Mouse (Mus musculus) G1E-ER4 (cell line): ENCODE data around the gene Slc6a11. TPM values are rescaled to one million over a fixed set of nuclear protein-coding genes. Genes with fewer than 3 reads are reported as not detected.

Source experiments
- GATA1 ChIP-seq: IDR thresholded peaks from one replicate; pipeline ENCODE4 v1.8.0; 2012; ENCODE audit warnings: low read length, inconsistent platforms
- polyA plus RNA-seq: library from polyadenylated mRNA; stranded (reverse); fragments of >175 nt; gene quantifications from 2 replicates; pipeline ENCODE4 v1.2.3, GENCODE M21; 2012

Gene Slc6a11
- polyA plus RNA-seq, 1 experiment = not detected

DNA sequence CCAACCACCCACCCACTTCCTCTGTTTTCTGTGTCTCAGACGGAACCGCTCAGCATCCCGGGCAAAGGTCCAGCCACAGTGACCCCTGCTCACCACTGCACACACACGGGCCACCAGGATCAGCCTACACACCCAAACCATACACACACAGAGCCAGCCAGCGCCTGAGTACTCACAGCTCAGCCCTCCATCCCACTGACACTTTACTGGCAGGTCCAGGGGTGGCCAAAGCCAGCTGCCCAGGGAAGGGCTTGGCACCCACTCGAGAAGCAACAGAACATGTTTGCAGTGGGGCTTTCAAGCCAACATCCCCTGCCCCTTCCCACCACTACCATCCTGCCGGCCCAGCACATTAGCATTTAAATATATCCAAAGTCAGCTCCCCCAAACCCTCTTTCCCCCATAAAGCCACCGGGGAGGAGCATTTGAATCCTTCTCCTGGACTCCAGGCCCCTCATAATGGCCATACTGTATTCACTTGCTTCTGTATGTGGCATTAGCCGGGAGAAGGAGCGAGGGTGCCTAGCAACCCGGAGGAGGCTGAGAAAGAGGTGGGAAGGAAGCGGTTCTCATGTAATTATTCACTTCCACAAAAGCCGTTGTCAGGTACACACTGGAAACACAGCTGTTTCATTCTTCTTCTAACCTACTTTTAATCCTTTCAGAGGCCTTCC lies 85.8 kb downstream of the Slc6a11 start:
- TF ChIP-seq GATA1 = no peak

DNA sequence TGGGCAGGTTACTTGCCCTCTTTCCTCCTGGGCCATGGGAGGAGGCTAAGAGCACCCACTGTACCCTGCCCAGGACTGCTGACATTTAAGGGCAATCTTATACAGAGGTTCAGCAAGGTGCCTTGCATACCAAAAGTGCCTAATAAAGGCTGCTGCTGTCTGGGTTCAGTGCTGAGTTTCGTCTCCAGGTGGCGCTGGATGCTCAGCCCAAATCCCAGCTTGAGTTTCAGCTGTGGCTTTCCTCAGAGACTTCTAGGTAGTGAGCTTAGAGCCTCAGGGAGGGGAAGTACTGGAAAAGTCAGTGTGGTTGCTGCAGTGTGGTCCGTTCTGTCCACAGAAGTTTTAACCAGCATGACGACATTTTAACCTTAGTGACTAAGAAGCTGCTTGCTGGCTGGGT lies 93.4 kb downstream of the Slc6a11 start:
- TF ChIP-seq GATA1 = no peak

DNA sequence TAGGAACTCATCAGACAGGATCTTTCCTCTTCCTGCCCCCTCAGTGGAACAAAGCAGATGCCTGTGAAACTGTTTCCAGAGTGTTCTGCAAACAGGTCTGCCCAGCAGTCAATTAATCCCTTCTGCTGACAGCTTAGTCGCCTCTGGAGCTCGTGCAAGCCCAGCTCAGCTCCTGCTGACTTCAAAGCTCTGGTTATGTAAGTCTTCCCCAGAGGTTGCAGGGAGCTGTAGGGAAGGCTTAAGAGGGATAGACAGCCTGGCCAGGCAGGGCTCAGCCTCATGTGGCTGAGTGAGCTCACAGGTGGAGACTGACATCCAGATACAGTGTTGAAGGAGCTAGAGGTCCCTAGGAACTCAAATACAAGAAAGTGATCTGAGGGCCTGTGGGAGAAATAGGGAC lies 96.3 kb downstream of the Slc6a11 start:
- TF ChIP-seq GATA1 = no peak

DNA sequence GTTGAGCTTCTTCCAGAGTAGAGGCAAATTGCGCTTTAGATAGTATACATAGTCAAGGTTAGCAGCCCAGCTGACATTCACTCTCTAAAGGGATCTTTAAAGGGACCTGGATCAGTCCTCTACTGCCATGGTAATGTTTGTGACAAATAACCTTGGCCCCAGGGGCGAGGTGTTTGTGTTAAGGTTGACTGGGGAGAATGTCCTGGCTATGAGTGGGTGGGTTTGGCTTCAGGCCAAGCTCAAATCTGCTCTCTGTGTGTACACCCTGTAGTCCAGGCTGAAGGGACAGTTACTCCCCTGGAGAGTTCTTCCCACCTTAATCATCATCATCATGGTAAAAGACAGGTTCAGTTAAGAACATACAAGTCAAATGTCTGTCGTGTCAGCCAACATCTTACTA lies 97.2 kb downstream of the Slc6a11 start:
- TF ChIP-seq GATA1 = no peak

DNA sequence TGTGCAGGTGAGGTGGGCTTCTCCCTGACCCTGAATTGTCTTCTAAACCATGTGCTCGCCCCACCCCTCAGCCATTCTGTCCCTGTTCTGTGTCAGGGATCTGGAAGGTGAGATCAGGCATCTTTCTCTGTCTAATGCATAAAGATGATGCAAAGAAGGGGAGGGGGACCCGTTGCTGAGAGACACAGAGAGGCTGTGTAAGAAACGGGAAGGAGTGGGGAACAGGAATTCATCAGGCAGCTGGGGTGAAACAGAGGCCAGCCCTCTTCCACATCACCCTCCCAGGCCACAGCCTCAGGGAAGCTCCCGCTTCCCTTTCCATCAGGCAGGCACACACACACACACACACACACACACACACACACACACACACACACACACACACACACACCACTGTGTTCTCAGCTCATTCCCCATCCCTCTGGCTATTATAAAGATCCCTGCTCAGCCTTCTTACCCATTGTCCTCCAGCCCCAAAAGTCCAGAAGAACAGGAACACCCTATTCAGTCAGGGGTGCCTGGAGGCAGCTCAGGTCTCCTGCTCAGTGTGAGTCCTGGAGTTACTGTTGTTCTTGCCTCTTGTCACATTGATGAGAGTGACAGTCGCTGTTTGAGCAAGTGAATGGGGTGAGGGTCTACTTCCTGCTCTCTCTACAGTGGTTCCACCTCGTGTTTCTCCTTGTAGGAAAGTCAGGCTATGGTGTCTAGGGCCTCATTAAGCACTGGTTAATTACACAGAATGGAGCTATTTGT lies 108.0 kb downstream of the Slc6a11 start:
- no peak for TF ChIP-seq GATA1

DNA sequence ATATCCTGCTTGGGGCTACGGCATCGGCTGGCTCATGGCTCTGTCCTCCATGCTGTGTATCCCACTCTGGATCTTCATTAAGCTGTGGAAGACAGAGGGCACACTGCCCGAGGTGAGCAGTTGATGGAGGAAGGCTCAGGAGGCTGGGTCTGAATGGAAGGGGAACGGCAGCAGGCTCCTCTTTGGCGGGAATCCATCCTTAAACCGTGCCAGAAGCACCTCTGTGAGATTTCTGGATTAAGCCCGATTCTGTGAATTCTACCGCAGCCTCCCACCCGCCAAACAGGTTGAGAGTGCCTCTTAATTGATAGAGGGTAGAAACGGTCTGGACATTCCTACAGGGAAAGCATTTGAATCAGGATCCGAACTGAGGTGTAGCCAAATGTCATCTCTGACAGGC lies 114.6 kb downstream of the Slc6a11 start:
- no peak for TF ChIP-seq GATA1

DNA sequence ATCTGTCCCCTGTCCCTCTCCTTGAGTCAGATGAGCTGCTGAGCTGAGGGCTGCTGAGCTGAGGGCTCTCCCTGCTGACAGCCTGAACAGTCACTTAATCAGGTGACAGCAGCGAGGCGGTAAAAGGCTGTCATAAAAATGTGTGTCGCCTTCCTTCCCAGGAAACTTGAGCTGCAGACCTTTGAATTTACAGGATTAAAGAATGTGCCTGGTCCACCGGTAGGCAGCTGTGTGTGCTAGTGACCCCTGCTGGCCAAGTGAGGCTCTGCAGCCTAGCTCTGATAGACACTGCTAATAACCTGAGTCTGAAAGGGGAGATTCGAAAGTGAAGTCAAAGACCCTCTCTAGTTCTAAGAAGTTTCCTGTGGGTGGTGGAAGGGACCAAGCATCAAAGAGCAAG lies 119.3 kb downstream of the Slc6a11 start:
- TF ChIP-seq GATA1 = no peak

DNA sequence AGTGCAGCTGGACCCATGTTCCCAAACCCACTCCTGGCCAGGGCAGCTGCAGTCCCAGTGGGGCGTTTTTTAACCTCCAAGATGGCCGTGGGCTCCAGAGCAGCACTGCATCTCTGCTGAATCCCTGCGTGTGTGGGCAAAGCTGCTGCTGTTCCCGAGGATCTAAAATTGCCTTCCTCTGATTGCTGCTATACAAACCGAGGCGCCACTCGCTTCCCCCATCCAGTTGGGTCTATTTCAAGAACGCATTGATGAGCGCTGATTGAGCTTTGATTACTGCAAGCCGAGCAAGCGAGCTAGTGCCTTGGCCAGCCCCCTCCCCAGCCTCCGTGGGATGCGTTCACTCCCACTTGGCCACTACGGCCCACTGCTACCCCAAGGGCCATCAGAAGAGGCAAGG lies 123.9 kb downstream of the Slc6a11 start:
- no peak for TF ChIP-seq GATA1

DNA sequence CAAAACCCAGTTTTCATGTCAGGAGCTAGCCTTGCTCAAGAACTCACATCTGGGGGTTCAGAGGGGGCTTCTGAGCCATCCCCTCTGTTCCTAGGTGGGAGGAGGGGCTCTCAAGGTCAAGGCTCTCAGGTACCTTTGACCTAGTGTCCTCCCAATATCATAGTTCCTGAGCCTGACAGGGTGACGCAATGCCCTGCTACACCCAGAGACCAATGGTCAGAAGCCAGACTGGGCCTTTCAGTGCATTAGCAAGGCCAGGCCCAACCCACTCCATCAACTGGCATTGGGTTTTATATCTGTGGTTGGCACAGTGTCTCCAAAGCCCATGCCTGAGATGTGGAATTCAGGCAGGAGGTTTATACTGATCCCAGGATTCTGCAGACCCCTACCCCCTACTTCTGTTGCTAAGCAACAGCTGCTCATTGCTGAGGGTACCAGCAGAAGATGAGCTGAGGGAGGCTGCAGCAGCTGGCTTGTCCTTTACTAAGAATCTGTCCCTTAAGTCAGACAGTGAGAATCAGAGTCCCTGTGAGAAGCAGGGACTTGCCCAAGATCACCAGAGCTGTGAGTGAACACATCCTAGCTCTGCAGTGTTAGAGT lies 126.8 kb downstream of the Slc6a11 start:
- TF ChIP-seq GATA1 = no peak

DNA sequence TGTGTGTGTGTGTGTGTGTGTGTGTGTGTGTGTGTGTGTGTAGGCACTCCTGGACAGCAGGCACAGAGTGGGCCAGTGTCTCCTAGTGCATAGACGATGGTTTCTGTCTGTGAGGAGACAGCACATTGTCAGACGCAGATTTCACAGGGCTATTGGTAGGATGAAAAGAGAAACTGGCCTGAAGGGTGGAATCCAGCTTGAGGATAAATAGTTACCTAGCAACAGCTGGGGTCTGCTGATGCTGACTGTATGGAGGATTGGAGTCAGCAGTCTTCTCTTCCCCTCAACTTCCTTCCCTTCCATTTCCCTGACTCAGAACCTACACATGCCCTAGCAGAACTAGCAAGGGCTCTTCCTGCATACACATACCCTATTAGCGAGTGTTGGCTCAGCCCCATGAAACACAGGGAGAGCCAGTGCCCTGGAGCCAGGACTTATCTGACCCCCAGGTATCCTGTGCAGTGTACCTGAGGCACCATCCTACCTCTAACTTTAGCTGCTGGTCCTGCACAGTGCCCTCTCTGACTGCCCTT lies 127.7 kb downstream of the Slc6a11 start:
- TF ChIP-seq GATA1 = no peak

DNA sequence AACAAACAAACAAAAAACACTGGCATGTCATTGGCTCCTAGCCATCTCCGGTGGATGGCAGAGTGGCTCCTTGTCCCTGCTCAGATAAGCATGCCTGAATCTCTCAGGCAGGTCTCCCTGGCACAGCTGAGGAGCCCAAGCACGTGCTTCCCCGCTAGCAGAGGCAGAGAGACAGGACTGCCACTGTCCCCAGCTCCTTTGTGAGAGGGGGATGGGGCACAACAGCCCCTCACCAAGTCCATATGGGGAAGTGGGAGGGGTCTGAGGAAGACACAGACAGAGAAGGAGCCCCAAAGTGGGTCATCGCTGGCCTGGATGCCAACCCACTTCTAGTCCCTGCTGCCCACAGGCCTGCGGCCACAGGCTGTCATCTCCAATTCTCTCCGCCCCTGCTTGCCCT lies 130.6 kb downstream of the Slc6a11 start:
- no peak for TF ChIP-seq GATA1

DNA sequence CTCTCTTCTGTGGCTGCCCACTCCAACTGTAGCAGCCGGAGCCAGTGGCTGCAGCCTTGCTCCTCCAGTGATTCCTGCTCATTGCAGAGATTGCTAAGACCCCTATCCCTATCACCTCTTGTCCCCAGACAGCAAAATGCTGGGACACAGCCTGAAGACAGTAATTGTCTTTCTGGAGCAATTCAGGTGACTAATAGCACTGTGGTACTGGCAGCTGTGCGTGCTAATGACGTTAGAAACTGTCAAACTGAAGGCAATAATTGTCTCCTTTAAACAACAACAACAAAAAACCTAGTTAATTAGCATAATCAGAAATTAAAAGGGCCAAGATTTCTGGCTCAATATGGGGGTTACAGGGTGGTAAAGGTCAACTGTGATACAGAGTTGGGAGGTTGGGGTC lies 133.0 kb downstream of the Slc6a11 start:
- no peak for TF ChIP-seq GATA1

DNA sequence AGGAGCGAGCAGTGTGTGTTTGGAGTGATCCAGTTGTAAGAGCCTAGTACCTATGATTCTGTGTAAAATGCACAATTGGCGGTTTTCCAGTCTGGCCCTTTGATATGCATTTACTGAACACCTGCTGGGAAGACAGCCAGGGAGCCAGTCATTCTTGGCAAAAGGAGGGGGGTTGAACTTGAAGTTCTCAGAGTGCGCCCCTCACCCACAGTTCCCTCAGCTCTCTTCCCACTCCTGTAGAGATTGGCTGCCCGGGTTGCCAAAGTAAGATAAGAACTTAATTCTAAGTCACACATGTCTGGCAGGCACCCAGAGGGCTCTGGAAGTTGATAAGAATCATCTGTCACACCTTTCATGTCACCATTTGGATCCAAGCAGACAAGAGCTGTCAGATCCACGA lies 133.4 kb downstream of the Slc6a11 start:
- TF ChIP-seq GATA1 = no peak

DNA sequence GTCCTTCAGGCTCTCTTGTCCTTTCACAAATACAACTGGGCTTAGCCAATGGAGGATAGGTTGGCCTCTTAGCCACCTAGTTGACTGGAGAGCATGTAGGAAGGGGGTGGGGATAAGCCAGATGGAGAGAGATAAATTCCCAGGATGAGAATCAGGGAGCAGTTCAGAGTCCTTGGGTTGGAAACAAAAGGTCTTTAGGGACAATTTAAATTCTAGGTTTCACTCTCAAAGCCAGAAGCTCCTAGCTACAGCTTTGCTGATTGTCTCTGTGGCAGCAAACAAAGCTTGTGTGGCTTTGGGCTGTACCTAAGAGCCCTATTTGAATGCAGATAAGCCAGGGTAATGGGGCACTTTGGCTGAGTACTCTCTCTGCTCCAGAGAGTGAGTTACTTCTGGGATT lies 135.2 kb downstream of the Slc6a11 start:
- TF ChIP-seq GATA1 = no peak

DNA sequence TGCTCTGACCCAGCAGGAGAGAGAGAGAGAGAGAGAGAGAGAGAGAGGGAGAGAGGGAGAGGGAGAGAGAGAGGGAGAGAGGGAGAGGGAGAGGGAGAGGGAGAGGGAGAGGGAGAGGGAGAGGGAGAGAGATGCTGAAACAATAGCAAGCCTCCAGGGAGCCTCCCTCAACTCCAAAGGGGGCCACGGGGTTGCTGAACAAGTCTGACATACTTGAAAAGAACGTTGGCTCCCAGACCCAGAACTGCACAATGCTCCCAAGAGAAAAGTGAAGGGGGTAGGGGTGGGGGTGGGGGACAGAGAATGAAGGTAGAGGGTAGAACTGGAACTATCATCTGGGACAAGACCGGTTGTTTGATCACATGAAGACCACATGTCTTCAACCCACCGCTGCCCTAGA lies 136.9 kb downstream of the Slc6a11 start:
- no peak for TF ChIP-seq GATA1

DNA sequence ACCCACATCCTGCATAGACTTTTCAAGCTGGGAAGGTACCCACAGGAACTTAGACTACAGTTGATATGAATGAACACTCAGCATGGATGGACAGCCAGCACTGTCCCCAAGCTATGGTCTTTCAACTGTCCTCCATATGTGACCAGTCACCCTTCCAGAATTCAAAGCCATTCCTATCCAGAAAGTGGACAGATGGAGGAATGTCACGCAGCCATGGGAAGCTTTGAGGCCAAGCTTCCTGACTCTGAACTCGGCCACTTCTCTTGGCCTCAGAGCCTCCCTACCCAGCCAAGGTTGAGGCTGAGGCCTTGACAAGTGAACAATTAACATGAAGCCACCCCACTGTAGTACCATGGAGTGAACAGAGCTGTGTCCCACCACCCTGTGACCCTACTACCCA lies 138.5 kb downstream of the Slc6a11 start:
- no peak for TF ChIP-seq GATA1

DNA sequence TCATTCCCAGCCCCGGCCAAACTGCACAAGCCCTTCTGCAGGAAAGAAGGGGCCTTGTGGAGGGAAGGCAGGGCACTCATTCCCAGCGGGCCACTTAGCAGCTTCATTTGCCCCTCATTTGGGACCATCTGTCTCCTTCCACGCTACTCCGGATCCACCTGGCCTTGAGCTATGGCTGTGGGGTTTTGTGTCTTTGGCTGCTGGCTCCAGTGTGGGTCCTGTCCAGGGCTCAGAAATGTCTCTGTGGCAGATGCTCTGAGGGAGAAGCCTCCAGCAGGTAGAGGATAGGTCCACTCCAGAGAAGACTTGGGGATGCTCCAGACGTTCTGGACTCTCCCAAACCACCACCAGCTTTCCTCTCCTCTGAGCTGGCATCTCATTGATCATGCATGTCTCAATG lies 139.8 kb downstream of the Slc6a11 start:
- TF ChIP-seq GATA1 = no peak
